Mouse (Mus musculus) small intestine, adult 2 months (tissue): ENCODE results near the gene Tiam2.

Experiments used
- CTCF ChIP-seq: fragments of 200-500 bp; IDR thresholded peaks from 2 replicates; pipeline ENCODE4 v1.5.1; 2012; ENCODE audit warnings: low read depth, mild to moderate bottlenecking, control low read depth, inconsistent platforms, low read length, moderate library complexity, mixed read lengths; ENCODE audit not compliant: insufficient replicate concordance, insufficient read length; ENCODE audit errors: extremely low read depth
- POLR2A ChIP-seq: fragments of 200-500 bp; IDR thresholded peaks from 2 replicates; pipeline ENCODE4 v1.6.1; 2012; ENCODE audit warnings: low read depth, mild to moderate bottlenecking, control low read depth, inconsistent platforms, low read length, moderate library complexity

DNA sequence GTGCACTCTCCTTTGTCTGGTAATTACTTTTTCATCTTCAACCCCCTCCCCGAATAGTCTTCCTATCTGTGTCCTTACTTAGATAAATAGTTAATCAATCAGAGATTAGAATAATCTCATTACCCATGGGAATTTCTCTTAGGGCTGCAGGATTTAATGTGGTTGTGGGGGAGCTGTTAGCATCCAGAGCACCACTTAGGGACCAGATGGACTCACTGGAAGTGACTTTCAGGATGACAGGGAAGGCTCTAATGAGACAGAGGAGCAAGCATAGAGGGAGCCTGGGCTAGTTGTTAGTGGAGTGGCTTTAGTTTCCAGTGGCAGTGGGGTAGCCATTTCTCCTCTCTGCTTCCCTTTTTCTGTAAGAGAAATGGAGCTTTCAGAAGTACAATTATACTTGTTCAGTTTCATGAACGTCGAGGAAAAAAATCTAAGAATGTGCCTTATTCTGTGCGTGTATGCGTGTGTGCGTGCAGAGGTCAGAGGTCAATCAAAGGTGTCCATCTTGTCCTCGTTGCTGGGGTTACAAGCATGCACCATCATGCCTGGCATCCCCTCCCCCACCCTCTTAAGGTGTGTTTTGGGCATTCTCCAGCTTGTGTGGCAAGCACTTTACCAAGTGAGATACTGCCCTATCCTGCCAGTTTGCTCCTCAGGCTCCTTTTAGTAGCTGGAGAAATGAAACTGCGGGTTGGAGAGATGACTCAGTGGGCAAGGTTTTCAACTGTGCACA lies 30.4 kb downstream of the Tiam2 start:
- TF ChIP-seq POLR2A = no peak
- no peak for TF ChIP-seq CTCF
